In the genomic region with DNA sequence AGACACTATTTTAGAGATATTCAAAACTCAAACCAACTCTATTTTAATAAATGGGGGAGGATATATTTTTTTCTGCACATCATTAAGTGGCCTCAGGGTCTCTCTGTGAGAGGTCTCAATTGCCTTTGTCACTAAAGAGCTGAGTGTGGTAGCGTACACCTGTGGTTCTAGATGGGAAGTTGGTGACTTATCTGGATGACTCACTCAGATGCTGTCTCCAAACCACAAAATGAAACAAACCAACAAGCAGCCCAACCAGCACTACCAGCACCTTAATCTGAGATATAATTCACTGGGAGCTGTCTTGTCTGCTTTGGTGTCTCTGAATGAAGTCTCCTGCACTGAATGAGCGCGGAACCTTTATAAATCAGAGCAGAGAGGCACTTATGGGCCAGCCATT, we compare ENCODE assay signal across 22 mouse cellular contexts. TPM values are rescaled to one million over a fixed set of nuclear protein-coding genes. Genes with fewer than 3 reads are reported as not detected.
A peak's percentile ranks its signal among the peaks of the same experiment; 100 is the strongest.
DNase-seq lines count a peak whose midpoint lies in the region; ATAC-seq lines count a peak whose summit lies in the region.
"Had no signal": no experiment of that assay in that cellular context is flagged by ENCODE, and none has a peak within 500 bp of the region (broad histone marks: within the 10 kb centered on the region; RNA-seq: fewer than 3 reads in every experiment).

No protein-coding gene starts in this region.

- 0 out of 2 replicates have a peak, but pooled peaks cover 3% of the 10 kb centered on the region for H3K36me3 ChIP-seq in midbrain, embryonic 10.5 days
- H3K36me3 ChIP-seq: forebrain, embryonic 12.5 days; neural tube, embryonic 12.5 days had no signal

- H3K9me3 ChIP-seq in midbrain, embryonic 10.5 days (replicated peaks), result no peaks in the 10 kb centered on the region; the same call in 1 of the 2 replicates
- H3K9me3 ChIP-seq: forebrain, embryonic 12.5 days; neural tube, embryonic 12.5 days had no signal

- H3K4me1 ChIP-seq in midbrain, embryonic 10.5 days, result no peaks in the 10 kb centered on the region
- H3K4me1 ChIP-seq: forebrain, embryonic 12.5 days; neural tube, embryonic 12.5 days had no signal

- ATAC-seq in inflammation-experienced regulatory T-cells, adult 6 months, result peak; percentile 65
- ATAC-seq: lung, postnatal 0 days; Patski had no signal

- no peaks in the 10 kb centered on the region for H3K27me3 ChIP-seq in midbrain, embryonic 10.5 days (ENCODE audit: low read depth, poor library complexity, severe bottlenecking)
- H3K27me3 ChIP-seq: forebrain, embryonic 12.5 days; neural tube, embryonic 12.5 days; Patski had no signal

- peak; percentile 25 for DNase-seq in CD4-positive helper T cell, adult 2 months (ENCODE audit: low read depth, low spot score)
- peak; percentile 6 for DNase-seq in T-cell, adult 2 months (ENCODE audit: low spot score)
- DNase-seq in cerebellum, adult 11-12 months, result no peak
- no peak for DNase-seq in kidney, postnatal 4 days
- DNase-seq in heart, adult 9 months (ENCODE audit: low spot score in 2 of 2), result no peak
- DNase-seq in midbrain, embryonic 10.5 days (ENCODE audit: low spot score), result no peak
- DNase-seq: adrenal gland, postnatal 25 days; cerebellum, adult 2 months; heart, adult 18-20 months; heart, postnatal 36 days; kidney, adult 8-10 months; kidney, postnatal 14 days; left cerebral cortex, postnatal 4 days; liver; right cerebral cortex, adult 18-20 months; thymus, postnatal 14 days had no signal

- no peak overlapping the region for H3K27ac ChIP-seq in midbrain, embryonic 10.5 days (replicated peaks)
- H3K27ac ChIP-seq: forebrain, embryonic 12.5 days; neural tube, embryonic 12.5 days; stomach, postnatal 0 days had no signal

- WGBS in midbrain, embryonic 10.5 days, result 92% methylated on average over 3 of the region's 3 CpGs

- H3K4me3 ChIP-seq in midbrain, embryonic 10.5 days, result no peak overlapping the region
- H3K4me3 ChIP-seq: forebrain, embryonic 12.5 days; neural tube, embryonic 12.5 days had no signal

RNA-seq across cellular contexts. Expression of a gene that starts 51.5 kb away (rescaled TPM):
- 10 to 100 TPM; 11.1 to 15.4 (median 14.5) TPM for polyA plus RNA-seq in inflammation-experienced regulatory T-cells, adult 6 months (2017; shearing (Covaris generic))
- 17.3 and 17.6 TPM in 2 replicates for polyA plus RNA-seq in midbrain, embryonic 10.5 days (2016; fragmentation: Nextera tagmentation; extraction: Ambion mirVana)

Comparison
In these comparisons a context has a peak if more than half of its experiments do, and no peak if none do; other contexts are left out.
1. DNase-seq: peak in CD4-positive helper T cell, adult 2 months (single experiment) and T-cell, adult 2 months (single experiment); none in cerebellum, adult 11-12 months (single experiment), kidney, postnatal 4 days (0 of 2), heart, adult 9 months (0 of 2) and midbrain, embryonic 10.5 days (single experiment).